Mouse (Mus musculus): ENCODE results near the gene Ufd1. TPM values are rescaled to one million over a fixed set of nuclear protein-coding genes. Genes with fewer than 3 reads are reported as not detected.

Gene Ufd1
- polyA plus RNA-seq (2015; fragmentation: Nextera tagmentation; extraction: Ambion mirVana) = 92.2 and 94.1 TPM in 2 replicates

- Histone ChIP-seq H3K27ac (peak within 1 kb of the TSS; percentile 76), H3K9me3 (no peaks in the 10 kb centered on the region), H3K4me2 (peak within 1 kb of the TSS; percentile 87), H3K4me1 (peaks cover 21% of the 10 kb centered on the region), H3K36me3 (peaks cover 42% of the 10 kb centered on the region), H3K27me3 (no peaks in the 10 kb centered on the region), H3K9ac (peak within 1 kb of the TSS; percentile 88), H3K4me3 (peak within 1 kb of the TSS; percentile 78)
- peak; percentile 97 for ATAC-seq (ENCODE audit: borderline replicate concordance, extremely low read depth, low FRiP score, low TSS enrichment)
- WGBS = under 1% methylated on average over 42 of the region's 42 CpGs
Observed at GRCm38 (mm10) chr16:18811468-18812384, at the start of gene Ufd1, which contains the start of gene Cdc45. Ufd1 (plus strand) TSS chr16:18811779. Cdc45 (minus strand) TSS chr16:18811987.

GRCm38 (mm10) chr16:18762960-18763359, 48.6 kb upstream of the Ufd1 start:
- Histone ChIP-seq H3K4me3 (no peak overlapping the region), H3K9me3 (no peaks in the 10 kb centered on the region), H3K27ac (no peak overlapping the region), H3K4me1 (no peaks in the 10 kb centered on the region), H3K9ac (no peak overlapping the region), H3K27me3 (no peaks in the 10 kb centered on the region), H3K4me2 (no peak overlapping the region), H3K36me3 (no peaks in the 10 kb centered on the region)
- WGBS = 63% methylated on average over 3 of the region's 3 CpGs
- ATAC-seq (ENCODE audit: borderline replicate concordance, extremely low read depth, low FRiP score, low TSS enrichment) = no peak

- Histone ChIP-seq H3K27ac (no peak overlapping the region), H3K4me2 (no peak overlapping the region), H3K4me1 (no peaks in the 10 kb centered on the region), H3K36me3 (no peaks in the 10 kb centered on the region), H3K9ac (no peak overlapping the region), H3K4me3 (no peak overlapping the region), H3K27me3 (no peaks in the 10 kb centered on the region), H3K9me3 (no peaks in the 10 kb centered on the region)
- no peak for ATAC-seq (ENCODE audit: borderline replicate concordance, extremely low read depth, low FRiP score, low TSS enrichment)
- WGBS = 52% methylated on average over 4 of the region's 4 CpGs
Observed at GRCm38 (mm10) chr16:18766390-18766789, 45.2 kb upstream of the Ufd1 start.

GRCm38 (mm10) chr16:18769501-18769900, 42.1 kb upstream of the Ufd1 start:
- Histone ChIP-seq H3K27ac (no peak overlapping the region), H3K27me3 (no peaks in the 10 kb centered on the region), H3K9ac (no peak overlapping the region), H3K36me3 (no peaks in the 10 kb centered on the region), H3K4me1 (no peaks in the 10 kb centered on the region), H3K9me3 (no peaks in the 10 kb centered on the region), H3K4me2 (no peak overlapping the region), H3K4me3 (no peak overlapping the region)
- ATAC-seq (ENCODE audit: borderline replicate concordance, extremely low read depth, low FRiP score, low TSS enrichment) = no peak
- 85% methylated on average over 1 of the region's 1 CpGs for WGBS

GRCm38 (mm10) chr16:18773936-18774335, 37.6 kb upstream of the Ufd1 start:
- Histone ChIP-seq H3K4me1 (peaks cover 8% of the 10 kb centered on the region; the same call in 1 of the 2 replicates), H3K9ac (no peak overlapping the region), H3K4me3 (no peak overlapping the region), H3K36me3 (no peaks in the 10 kb centered on the region), H3K4me2 (no peak overlapping the region), H3K27me3 (peaks cover 43% of the 10 kb centered on the region), H3K27ac (peak overlapping the region; percentile 43; the same call in 1 of the 2 replicates), H3K9me3 (no peaks in the 10 kb centered on the region)
- 21% methylated on average over 2 of the region's 2 CpGs for WGBS
- ATAC-seq (ENCODE audit: borderline replicate concordance, extremely low read depth, low FRiP score, low TSS enrichment) = no peak

- 42% methylated on average over 18 of the region's 18 CpGs for WGBS
- Histone ChIP-seq H3K9ac (no peak overlapping the region), H3K4me2 (peak overlapping the region; percentile 60), H3K4me1 (peaks cover 8% of the 10 kb centered on the region; the same call in 1 of the 2 replicates), H3K36me3 (no peaks in the 10 kb centered on the region), H3K27me3 (peaks cover 48% of the 10 kb centered on the region), H3K27ac (peak overlapping the region; percentile 65), H3K4me3 (peak overlapping the region; percentile 47), H3K9me3 (no peaks in the 10 kb centered on the region)
- ATAC-seq (ENCODE audit: borderline replicate concordance, extremely low read depth, low FRiP score, low TSS enrichment) = peak; percentile 15; the same call in 1 of the 2 replicates
Observed at GRCm38 (mm10) chr16:18775621-18776555, 35.7 kb upstream of the Ufd1 start.

GRCm38 (mm10) chr16:18776556-18777100, 35.0 kb upstream of the Ufd1 start, which contains the start of gene Cldn5:
Cldn5 (plus strand) TSS chr16:18776847.
- peak within 1 kb of the TSS; percentile 46 for H3K9ac ChIP-seq
- WGBS = 9% methylated on average over 19 of the region's 19 CpGs

GRCm38 (mm10) chr16:18777101-18778080, 34.2 kb upstream of the Ufd1 start:
- peaks cover 8% of the 10 kb centered on the region; the same call in 1 of the 2 replicates for H3K4me1 ChIP-seq
- 2% methylated on average over 80 of the region's 80 CpGs for WGBS

More at GRCm38 (mm10) chr16:18776556-18777100, 35.0 kb upstream of the Ufd1 start, which contains the start of gene Cldn5:
- peaks cover 48% of the 10 kb centered on the region for H3K27me3 ChIP-seq
- H3K4me3 ChIP-seq = peak within 1 kb of the TSS; percentile 47
- H3K4me1 ChIP-seq = peaks cover 8% of the 10 kb centered on the region; the same call in 1 of the 2 replicates
- peak; percentile 71 for ATAC-seq (ENCODE audit: borderline replicate concordance, extremely low read depth, low FRiP score, low TSS enrichment)
- peak within 1 kb of the TSS; percentile 65 for H3K27ac ChIP-seq
- peak within 1 kb of the TSS; percentile 60 for H3K4me2 ChIP-seq
- H3K9me3 ChIP-seq = no peaks in the 10 kb centered on the region
- peaks cover under 1% of the 10 kb centered on the region; the same call in 1 of the 2 replicates for H3K36me3 ChIP-seq

GRCm38 (mm10) chr16:18778461-18778860, 33.1 kb upstream of the Ufd1 start:
- Histone ChIP-seq H3K4me1 (peaks cover 8% of the 10 kb centered on the region; the same call in 1 of the 2 replicates), H3K4me2 (peak overlapping the region; percentile 60), H3K4me3 (peak overlapping the region; percentile 47), H3K9ac (peak overlapping the region; percentile 46), H3K9me3 (no peaks in the 10 kb centered on the region), H3K36me3 (peaks cover 14% of the 10 kb centered on the region; the same call in 1 of the 2 replicates), H3K27ac (peak overlapping the region; percentile 27), H3K27me3 (peaks cover 48% of the 10 kb centered on the region)
- no peak for ATAC-seq (ENCODE audit: borderline replicate concordance, extremely low read depth, low FRiP score, low TSS enrichment)
- 31% methylated on average over 2 of the region's 2 CpGs for WGBS

More at GRCm38 (mm10) chr16:18777101-18778080, 34.2 kb upstream of the Ufd1 start:
- peak overlapping the region; percentile 47 for H3K4me3 ChIP-seq
- H3K27ac ChIP-seq = peak overlapping the region; percentile 38
- peak overlapping the region; percentile 60 for H3K4me2 ChIP-seq
- no peak; the same call in 1 of the 2 replicates for ATAC-seq (ENCODE audit: borderline replicate concordance, extremely low read depth, low FRiP score, low TSS enrichment)
- peak overlapping the region; percentile 46 for H3K9ac ChIP-seq
- peaks cover 8% of the 10 kb centered on the region; the same call in 1 of the 2 replicates for H3K36me3 ChIP-seq
- no peaks in the 10 kb centered on the region for H3K9me3 ChIP-seq
- H3K27me3 ChIP-seq = peaks cover 48% of the 10 kb centered on the region

GRCm38 (mm10) chr16:18781810-18782209, 29.8 kb upstream of the Ufd1 start:
- H3K4me1 ChIP-seq = peaks cover 8% of the 10 kb centered on the region; the same call in 1 of the 2 replicates
- H3K36me3 ChIP-seq = peaks cover 40% of the 10 kb centered on the region
- no peak overlapping the region for H3K4me3 ChIP-seq
- 91% methylated on average over 10 of the region's 10 CpGs for WGBS
- ATAC-seq (ENCODE audit: borderline replicate concordance, extremely low read depth, low FRiP score, low TSS enrichment) = no peak
- H3K9ac ChIP-seq = no peak overlapping the region
- peaks cover 27% of the 10 kb centered on the region for H3K27me3 ChIP-seq
- no peak overlapping the region for H3K27ac ChIP-seq
- no peaks in the 10 kb centered on the region for H3K9me3 ChIP-seq
- no peak overlapping the region for H3K4me2 ChIP-seq
